Mouse (Mus musculus): ENCODE results near the gene Gclc.

- no peak for TF ChIP-seq CTCF (IDR thresholded peaks at IDR 0.05; ENCODE audit: control insufficient read depth, insufficient read depth, insufficient read length)
- TF ChIP-seq MAX (IDR thresholded peaks at IDR 0.05) = no peak
- no peak for TF ChIP-seq MYOG (IDR thresholded peaks at IDR 0.05; ENCODE audit: control insufficient read depth, extremely low read depth, insufficient read length)
- no peak for TF ChIP-seq MYOD1 (IDR thresholded peaks at IDR 0.05; ENCODE audit: control insufficient read depth, insufficient read length, low read depth)
- no peak for TF ChIP-seq CEBPB (IDR thresholded peaks at IDR 0.05; ENCODE audit: low read depth)
- no peak for TF ChIP-seq USF1 (IDR thresholded peaks at IDR 0.05; ENCODE audit: low read depth)
- TF ChIP-seq FOSL1 (IDR thresholded peaks at IDR 0.05; ENCODE audit: insufficient read depth, low read length, poor library complexity, severe bottlenecking) = no peak
Observed at GRCm38 (mm10) chr9:77808481-77808880, 54.1 kb downstream of the Gclc start.
